Mouse (Mus musculus) midbrain, embryonic 15.5 days (tissue): Measurements from ENCODE around the gene Copa. TPM values are rescaled to one million over a fixed set of nuclear protein-coding genes. Genes with fewer than 3 reads are reported as not detected.

Experiments used
- ATAC-seq: fragments of 200-750 bp; cut with Nextera tagmentation; replicated peaks from 2 replicates; pipeline ENCODE4 v1.8.0; 2017; ENCODE audit warnings: moderate TSS enrichment
- H3K27ac ChIP-seq: fragments of 300-500 bp; sonication (generic); 2 replicates; pipeline ENCODE4 v1.5.1; 2015; ENCODE audit warnings: mild to moderate bottlenecking, inconsistent platforms
- H3K27me3 ChIP-seq: fragments of 300-500 bp; sonication (generic); replicated peaks from 2 replicates; pipeline ENCODE4 v1.6.1; 2015; ENCODE audit warnings: inconsistent platforms
- H3K36me3 ChIP-seq: fragments of 300-500 bp; sonication (generic); replicated peaks from 2 replicates; pipeline ENCODE4 v1.6.1; 2015; ENCODE audit warnings: inconsistent platforms
- H3K4me1 ChIP-seq: fragments of 300-500 bp; sonication (generic); 2 replicates; pipeline ENCODE4 v1.6.1; 2015; ENCODE audit warnings: inconsistent platforms
- H3K4me2 ChIP-seq: fragments of 300-500 bp; sonication (generic); 2 replicates; pipeline ENCODE4 v1.6.1; 2015; ENCODE audit warnings: inconsistent platforms, mild to moderate bottlenecking, moderate library complexity
- H3K4me3 ChIP-seq: fragments of 300-500 bp; sonication (generic); 2 replicates; pipeline ENCODE4 v1.5.1; 2015; ENCODE audit warnings: mild to moderate bottlenecking, inconsistent platforms
- H3K9ac ChIP-seq: fragments of 300-500 bp; sonication (generic); 2 replicates; pipeline ENCODE4 v1.6.1; 2015; ENCODE audit warnings: mild to moderate bottlenecking, inconsistent platforms
- H3K9me3 ChIP-seq: fragments of 300-500 bp; sonication (generic); 2 replicates; pipeline ENCODE4 v1.6.1; 2016; ENCODE audit warnings: inconsistent platforms
- WGBS: fragments of 180-500 bp; shearing (Covaris S2); methylation state at CpG from one replicate; pipeline ENCODE4 v1.1.7; 2015; ENCODE audit warnings: mixed read lengths; 5-methylcytosine and 5-hydroxymethylcytosine counted together
- polyA plus RNA-seq: library from polyadenylated mRNA; unstranded; fragments of >200 nt; fragmentation: Nextera tagmentation; extraction: Ambion mirVana; gene quantifications from 2 replicates; pipeline ENCODE4 v1.2.1, GENCODE M21; 2015

Gene Copa
- polyA plus RNA-seq, 1 experiment from 2014 or later, result 209 TPM

DNA sequence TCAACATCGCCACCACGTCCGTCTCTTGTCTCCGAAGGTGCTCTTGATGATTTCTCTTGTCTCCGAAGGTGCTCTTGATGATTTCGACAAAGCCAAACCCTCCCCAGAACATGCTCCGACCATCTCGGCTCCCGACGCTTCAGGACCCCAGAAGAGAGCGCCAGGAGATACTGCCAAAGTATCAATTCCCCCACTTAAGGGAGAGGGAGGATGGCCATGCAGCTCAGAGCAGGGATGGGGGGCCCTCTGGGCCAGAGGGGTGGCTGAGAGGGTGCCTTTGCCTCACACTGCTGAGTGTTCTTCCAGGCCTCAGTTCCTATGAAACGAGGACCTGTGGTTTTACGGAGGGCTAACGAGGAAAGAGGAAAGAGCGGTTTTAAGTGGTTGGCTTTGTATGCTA is 46.2 kb downstream of the Copa start:
- no peak for ATAC-seq
- H3K36me3 ChIP-seq, result peaks cover 41% of the 10 kb centered on the region
- no peak overlapping the region for H3K27ac ChIP-seq
- H3K4me3 ChIP-seq, result no peak overlapping the region
- 93% methylated on average over 15 of the region's 15 CpGs for WGBS
- peaks cover 14% of the 10 kb centered on the region for H3K4me1 ChIP-seq
- no peak overlapping the region for H3K9ac ChIP-seq
- H3K4me2 ChIP-seq, result no peak overlapping the region
- H3K27me3 ChIP-seq, result no peaks in the 10 kb centered on the region
- no peaks in the 10 kb centered on the region for H3K9me3 ChIP-seq

DNA sequence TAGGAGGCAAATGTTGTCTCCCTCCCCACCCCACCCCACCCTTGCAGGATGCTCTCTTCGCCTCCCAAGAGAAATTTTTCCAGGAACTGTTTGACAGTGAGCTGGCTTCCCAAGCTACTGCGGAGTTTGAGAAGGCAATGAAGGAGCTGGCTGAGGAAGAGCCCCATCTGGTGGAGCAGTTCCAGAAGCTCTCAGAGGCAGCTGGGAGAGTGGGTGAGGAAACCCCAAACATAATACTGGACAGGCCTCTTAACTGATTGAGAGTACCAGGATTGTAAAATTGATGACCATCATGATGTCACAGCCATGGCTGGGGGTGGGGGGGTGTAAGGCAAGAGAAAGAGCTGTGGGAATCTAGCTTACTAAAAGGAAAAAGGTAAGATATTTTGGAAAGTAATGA is 46.8 kb downstream of the Copa start:
- WGBS, result 73% methylated on average over 2 of the region's 2 CpGs
- no peak overlapping the region for H3K27ac ChIP-seq
- H3K4me2 ChIP-seq, result no peak overlapping the region
- ATAC-seq, result no peak
- peaks cover 14% of the 10 kb centered on the region for H3K4me1 ChIP-seq
- H3K36me3 ChIP-seq, result peaks cover 46% of the 10 kb centered on the region
- H3K27me3 ChIP-seq, result no peaks in the 10 kb centered on the region
- H3K9ac ChIP-seq, result no peak overlapping the region
- no peak overlapping the region for H3K4me3 ChIP-seq
- H3K9me3 ChIP-seq, result no peaks in the 10 kb centered on the region

DNA sequence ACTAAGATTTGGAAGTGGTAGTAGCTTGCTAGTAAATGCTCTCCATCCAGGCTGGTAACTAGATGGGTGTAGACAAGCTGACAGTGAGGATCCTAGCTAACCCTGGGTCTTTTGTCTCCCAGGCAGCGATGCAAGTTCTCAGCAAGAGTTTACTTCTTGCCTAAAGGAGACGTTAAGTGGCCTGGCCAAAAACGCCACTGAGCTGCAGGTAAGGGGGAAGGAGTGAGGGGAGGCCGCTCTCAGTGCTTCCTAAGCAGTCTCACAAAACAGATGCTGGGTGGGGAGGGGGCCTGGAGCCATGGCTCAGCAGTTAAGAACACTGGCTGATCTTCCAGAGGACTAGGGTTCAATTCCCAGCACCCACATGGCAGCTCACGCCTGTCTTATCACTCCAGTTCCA is 47.5 kb downstream of the Copa start:
- H3K36me3 ChIP-seq, result peaks cover 53% of the 10 kb centered on the region
- 96% methylated on average over 5 of the region's 5 CpGs for WGBS
- ATAC-seq, result no peak

DNA sequence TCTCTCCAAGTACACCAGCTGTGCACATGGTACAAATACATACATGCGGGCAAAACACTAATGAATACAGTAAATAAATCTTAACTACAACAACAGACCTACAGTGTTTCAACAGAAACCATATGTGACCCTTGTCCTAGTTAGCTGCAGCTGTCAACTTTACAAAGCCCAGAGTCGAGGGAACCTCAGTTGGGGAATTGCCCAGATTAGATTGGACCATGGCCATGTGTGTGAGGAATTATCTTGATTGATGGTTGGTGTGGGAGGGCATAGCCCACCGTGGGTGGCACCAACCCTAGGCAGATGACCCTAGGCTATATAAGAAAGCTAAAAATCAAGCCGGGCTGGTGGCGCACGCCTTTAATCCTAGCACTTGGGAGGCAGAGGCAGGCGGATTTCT is 50.0 kb downstream of the Copa start:
- H3K9me3 ChIP-seq, result no peaks in the 10 kb centered on the region
- no peak overlapping the region for H3K9ac ChIP-seq
- H3K36me3 ChIP-seq, result peaks cover 55% of the 10 kb centered on the region
- H3K4me2 ChIP-seq, result no peak overlapping the region
- 87% methylated on average over 7 of the region's 7 CpGs for WGBS
- H3K4me3 ChIP-seq, result no peak overlapping the region
- H3K4me1 ChIP-seq, result peaks cover 6% of the 10 kb centered on the region
- no peak overlapping the region for H3K27ac ChIP-seq
- H3K27me3 ChIP-seq, result no peaks in the 10 kb centered on the region
- no peak for ATAC-seq

More for the DNA sequence above, 47.5 kb downstream of the Copa start:
- Histone ChIP-seq H3K27me3 (no peaks in the 10 kb centered on the region), H3K27ac (no peak overlapping the region), H3K4me1 (peaks cover 14% of the 10 kb centered on the region), H3K4me2 (no peak overlapping the region), H3K9ac (no peak overlapping the region), H3K4me3 (no peak overlapping the region), H3K9me3 (no peaks in the 10 kb centered on the region)

DNA sequence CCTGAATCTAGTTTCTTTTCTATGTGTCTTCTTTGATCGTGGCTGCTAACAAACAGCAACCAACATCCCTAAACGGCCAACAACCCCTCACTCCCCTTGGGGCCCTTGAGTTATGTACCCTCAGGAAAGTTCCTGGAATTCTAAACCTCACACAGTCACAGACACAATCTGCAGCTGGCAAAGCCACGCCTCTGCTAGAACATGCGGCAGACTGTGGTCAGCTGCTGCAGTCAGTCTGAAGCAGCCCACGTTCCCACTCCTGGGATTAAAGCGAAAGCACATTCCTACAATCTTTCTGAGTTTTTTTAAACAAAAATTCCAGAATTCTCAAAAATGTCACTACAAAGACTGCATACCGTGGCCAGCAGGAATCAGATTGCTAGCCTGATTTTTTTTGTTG is 51.2 kb downstream of the Copa start:
- Histone ChIP-seq H3K4me3 (no peak overlapping the region), H3K27ac (no peak overlapping the region), H3K4me1 (no peaks in the 10 kb centered on the region), H3K36me3 (peaks cover 55% of the 10 kb centered on the region), H3K27me3 (no peaks in the 10 kb centered on the region), H3K4me2 (no peak overlapping the region), H3K9me3 (no peaks in the 10 kb centered on the region), H3K9ac (no peak overlapping the region)
- no peak for ATAC-seq
- WGBS, result 91% methylated on average over 7 of the region's 7 CpGs

DNA sequence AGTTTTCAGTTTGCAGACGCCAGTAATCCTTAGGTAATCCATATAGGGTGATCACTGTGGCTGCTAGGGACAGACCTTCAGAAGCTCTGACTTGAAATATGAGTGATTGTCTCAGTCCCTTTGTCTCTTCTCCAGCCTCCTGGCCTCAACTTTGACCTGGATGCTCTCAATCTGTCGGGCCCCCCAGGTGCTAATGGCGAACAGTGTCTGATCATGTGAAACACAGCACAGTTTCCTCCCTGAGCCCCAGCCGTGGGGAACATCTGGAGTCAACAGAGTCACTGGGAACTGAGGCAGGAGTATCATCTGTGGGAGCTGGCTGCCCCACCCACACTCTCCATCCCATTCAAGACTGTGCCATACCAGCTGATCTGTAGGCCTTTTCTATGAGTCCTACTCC is 51.7 kb downstream of the Copa start:
- H3K36me3 ChIP-seq, result peaks cover 54% of the 10 kb centered on the region
- 94% methylated on average over 4 of the region's 4 CpGs for WGBS
- no peaks in the 10 kb centered on the region for H3K27me3 ChIP-seq

DNA sequence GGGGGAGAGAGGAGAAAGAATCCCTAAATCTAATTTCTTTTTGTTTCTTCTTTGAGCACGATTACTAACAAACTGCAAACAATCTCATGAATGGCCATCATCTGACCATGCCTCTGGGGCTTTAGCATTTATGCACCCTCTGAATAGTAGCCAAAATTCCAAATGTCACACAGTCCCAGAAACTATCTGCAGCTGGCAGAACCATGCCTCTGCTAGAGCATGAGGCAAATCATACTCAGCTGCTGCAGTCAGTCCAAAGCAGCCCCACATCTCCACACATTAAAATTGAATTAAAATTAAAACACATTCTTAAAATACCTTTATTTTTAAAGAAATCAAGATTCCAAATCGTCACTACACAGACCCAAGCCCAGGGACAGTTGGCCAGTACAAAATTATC is 57.8 kb downstream of the Copa start:
- Histone ChIP-seq H3K27me3 (no peaks in the 10 kb centered on the region), H3K36me3 (no peaks in the 10 kb centered on the region; the same call in 1 of the 2 replicates), H3K9me3 (no peaks in the 10 kb centered on the region), H3K27ac (no peak overlapping the region), H3K4me3 (no peak overlapping the region), H3K9ac (no peak overlapping the region), H3K4me1 (no peaks in the 10 kb centered on the region), H3K4me2 (no peak overlapping the region)
- ATAC-seq, result no peak
- WGBS, result 84% methylated on average over 2 of the region's 2 CpGs

More for the DNA sequence above, 51.7 kb downstream of the Copa start:
- H3K27ac ChIP-seq, result no peak overlapping the region
- ATAC-seq, result no peak
- H3K9me3 ChIP-seq, result no peaks in the 10 kb centered on the region
- no peak overlapping the region for H3K4me3 ChIP-seq
- no peak overlapping the region for H3K9ac ChIP-seq
- H3K4me1 ChIP-seq, result no peaks in the 10 kb centered on the region
- no peak overlapping the region for H3K4me2 ChIP-seq

DNA sequence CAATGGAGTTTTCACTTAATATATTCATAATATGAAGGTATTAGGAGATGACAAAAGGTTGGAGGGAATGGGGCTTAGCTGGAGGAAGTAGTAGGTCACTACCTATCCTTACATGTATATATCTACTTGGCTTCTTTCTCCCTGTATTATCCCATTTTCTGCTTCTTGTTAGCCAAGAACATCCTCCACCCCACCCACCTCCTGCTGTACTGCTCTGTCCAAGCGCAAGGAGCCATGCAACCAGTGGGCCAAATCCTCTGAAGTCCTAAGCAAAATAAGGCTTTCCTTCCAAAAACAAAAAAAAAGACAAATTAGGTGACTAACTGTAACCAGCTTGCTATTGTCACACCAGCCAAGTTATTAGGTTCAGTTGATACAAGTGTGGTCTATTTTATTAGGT is 58.5 kb downstream of the Copa start:
- no peaks in the 10 kb centered on the region for H3K27me3 ChIP-seq
- WGBS, result 90% methylated on average over 1 of the region's 1 CpGs
- ATAC-seq, result no peak

DNA sequence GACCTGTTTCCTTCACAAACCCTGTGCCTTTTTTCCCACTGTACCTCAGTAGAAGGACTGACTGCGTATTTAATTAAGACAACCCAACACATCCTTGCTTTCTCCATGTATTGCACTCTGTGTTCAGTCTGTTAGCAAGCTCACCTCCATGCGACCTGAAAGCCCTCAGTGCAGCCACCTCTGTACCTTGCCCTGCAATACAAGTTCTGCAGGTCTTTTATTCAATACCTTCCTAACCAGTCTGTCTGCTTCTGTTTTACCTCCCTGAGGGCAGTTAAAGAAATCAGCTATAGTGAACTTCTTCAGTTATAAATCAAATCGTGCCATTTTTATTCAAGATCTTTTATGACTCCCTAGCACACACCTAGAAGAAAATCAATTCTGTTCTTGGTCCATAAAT is 59.2 kb downstream of the Copa start:
- Histone ChIP-seq H3K4me1 (no peaks in the 10 kb centered on the region), H3K4me2 (no peak overlapping the region), H3K27ac (no peak overlapping the region), H3K36me3 (no peaks in the 10 kb centered on the region; the same call in 1 of the 2 replicates), H3K9ac (no peak overlapping the region), H3K4me3 (no peak overlapping the region), H3K27me3 (no peaks in the 10 kb centered on the region), H3K9me3 (no peaks in the 10 kb centered on the region)
- WGBS, result 85% methylated on average over 3 of the region's 3 CpGs
- ATAC-seq, result no peak

More for the DNA sequence above, 58.5 kb downstream of the Copa start:
- Histone ChIP-seq H3K9ac (no peak overlapping the region), H3K27ac (no peak overlapping the region), H3K4me2 (no peak overlapping the region), H3K4me3 (no peak overlapping the region), H3K9me3 (no peaks in the 10 kb centered on the region), H3K36me3 (no peaks in the 10 kb centered on the region; the same call in 1 of the 2 replicates), H3K4me1 (no peaks in the 10 kb centered on the region)

DNA sequence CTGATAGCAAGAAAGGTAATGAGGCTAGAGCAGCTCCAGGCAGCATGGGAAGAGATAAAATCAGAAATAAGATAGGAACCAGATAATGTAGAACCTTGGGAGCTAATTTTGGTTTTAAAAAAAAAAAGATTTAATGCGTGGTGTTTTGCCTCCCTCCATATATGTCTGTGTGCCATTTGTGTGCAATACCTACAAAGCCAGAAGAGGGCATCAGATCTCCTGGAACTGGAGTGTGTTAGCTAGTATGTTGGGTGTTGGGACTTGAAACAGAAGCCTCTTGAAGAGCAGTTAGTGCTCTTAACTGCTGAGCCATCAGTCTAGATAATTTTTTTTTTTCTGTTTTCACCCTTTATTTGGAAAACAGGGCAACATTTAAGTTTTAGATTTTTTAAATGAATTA is 61.2 kb downstream of the Copa start:
- H3K9ac ChIP-seq, result no peak overlapping the region
- H3K9me3 ChIP-seq, result no peaks in the 10 kb centered on the region
- H3K4me3 ChIP-seq, result no peak overlapping the region
- no peaks in the 10 kb centered on the region for H3K27me3 ChIP-seq
- H3K27ac ChIP-seq, result no peak overlapping the region
- ATAC-seq, result no peak
- H3K4me1 ChIP-seq, result peaks cover 5% of the 10 kb centered on the region; the same call in 1 of the 2 replicates
- 18% methylated on average over 1 of the region's 1 CpGs for WGBS
- no peaks in the 10 kb centered on the region for H3K36me3 ChIP-seq
- H3K4me2 ChIP-seq, result no peak overlapping the region

DNA sequence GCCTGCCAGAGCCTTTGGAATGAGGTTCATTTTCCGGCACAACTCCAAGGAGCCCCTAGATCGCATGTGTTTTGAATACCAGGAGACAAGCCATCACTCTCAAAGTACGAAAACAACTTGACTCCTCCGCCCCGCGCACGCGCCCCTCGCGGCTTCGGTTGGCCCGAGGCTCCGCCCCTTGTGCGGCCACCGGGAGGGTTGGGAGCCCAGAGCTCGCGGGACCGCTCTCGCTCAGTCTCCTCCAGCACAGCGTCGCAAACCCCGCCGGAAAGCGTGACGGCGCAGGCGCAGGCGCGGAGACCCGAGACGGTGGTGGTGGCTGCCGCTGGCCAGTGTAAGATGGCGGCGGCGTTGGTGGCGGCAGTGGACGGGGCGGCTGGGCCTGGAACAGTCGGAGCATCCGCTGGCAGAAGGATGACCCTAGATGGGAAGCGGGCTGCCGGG is 65.5 kb downstream of the Copa start, which contains the start of gene Dcaf8:
Gene Dcaf8 (plus strand): TSS at position 250 of the 444 bp plus-strand sequence.
- Histone ChIP-seq H3K36me3 (peaks cover 11% of the 10 kb centered on the region; the same call in 1 of the 2 replicates), H3K9me3 (no peaks in the 10 kb centered on the region), H3K9ac (peak within 1 kb of the TSS; percentile 90), H3K4me3 (peak within 1 kb of the TSS; percentile 80), H3K4me1 (peaks cover 29% of the 10 kb centered on the region), H3K4me2 (peak within 1 kb of the TSS; percentile 64), H3K27ac (peak within 1 kb of the TSS; percentile 90), H3K27me3 (no peaks in the 10 kb centered on the region)
- ATAC-seq, result peak; percentile 100
- WGBS, result under 1% methylated on average over 42 of the region's 42 CpGs

DNA sequence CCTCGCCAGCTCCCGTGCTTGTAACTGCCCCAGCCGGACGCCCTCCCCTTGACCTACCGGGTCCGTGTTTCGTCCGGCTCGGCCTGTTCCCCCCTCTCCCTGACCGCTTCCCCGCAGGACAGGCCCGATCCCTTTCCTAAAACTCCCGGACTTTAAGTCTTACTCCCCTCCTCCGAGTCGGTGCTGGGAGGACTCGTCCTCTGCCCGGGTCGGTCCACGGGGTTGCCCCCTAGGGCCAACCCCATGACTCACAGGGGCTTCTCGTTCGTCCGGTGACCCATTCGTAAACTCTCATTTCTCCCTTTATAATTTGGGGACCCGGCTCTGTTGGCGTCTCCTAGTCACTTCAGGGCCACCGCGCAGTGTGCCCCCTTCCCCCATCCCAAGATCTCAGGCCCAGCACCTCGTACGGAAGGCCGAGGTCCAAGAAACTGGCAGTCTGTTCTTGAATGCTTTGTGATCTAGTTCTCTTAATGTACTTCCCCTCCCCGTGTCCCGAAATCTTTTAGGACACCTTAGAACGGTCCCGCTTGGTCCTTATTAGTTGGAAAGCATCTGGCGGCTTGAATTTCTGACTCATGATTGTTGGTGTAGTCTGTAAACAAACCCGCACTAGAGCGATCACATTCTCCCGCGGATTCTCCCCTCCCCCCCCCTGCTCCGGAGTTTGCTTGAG is 66.1 kb downstream of the Copa start:
- under 1% methylated on average over 40 of the region's 40 CpGs for WGBS
- H3K4me2 ChIP-seq, result peak overlapping the region; percentile 64
- peak overlapping the region; percentile 90 for H3K9ac ChIP-seq
- peaks cover 29% of the 10 kb centered on the region for H3K4me1 ChIP-seq
- peak overlapping the region; percentile 80 for H3K4me3 ChIP-seq
- H3K27me3 ChIP-seq, result no peaks in the 10 kb centered on the region
- H3K36me3 ChIP-seq, result peaks cover 16% of the 10 kb centered on the region; the same call in 1 of the 2 replicates
- H3K9me3 ChIP-seq, result no peaks in the 10 kb centered on the region
- peak; percentile 76; the same call in 1 of the 2 replicates for ATAC-seq
- H3K27ac ChIP-seq, result peak overlapping the region; percentile 90
